Mouse (Mus musculus): ENCODE data around the gene St3gal6. TPM values are rescaled to one million over a fixed set of nuclear protein-coding genes. Genes with fewer than 3 reads are reported as not detected.

Gene St3gal6
- polyA plus RNA-seq, 1 experiment from 2014 or later = 23.5 TPM

DNA sequence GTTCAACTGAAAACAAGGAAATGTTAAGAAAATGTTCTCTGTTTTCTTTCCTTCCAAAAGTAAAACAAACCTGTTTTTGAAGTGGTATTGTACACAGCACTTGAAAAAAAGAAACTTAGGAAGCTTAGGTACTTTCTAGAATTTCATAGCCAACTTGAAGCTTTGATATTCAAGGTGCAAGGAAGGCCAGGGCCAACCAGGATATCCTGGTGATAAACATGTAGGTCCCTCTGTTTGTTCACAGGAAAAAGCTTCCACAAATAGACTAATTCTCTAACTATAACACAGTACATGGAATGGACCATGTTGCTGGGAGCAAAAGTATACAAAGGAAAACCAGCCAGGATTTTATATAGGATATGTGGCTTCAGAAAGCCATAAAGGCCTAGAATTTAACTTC lies 27.3 kb downstream of the St3gal6 start:
- Histone ChIP-seq H3K27me3 (replicated peaks; ENCODE audit: control insufficient read depth, insufficient read depth, low read length) (no peaks in the 10 kb centered on the region), H3K9me3 (ENCODE audit: control insufficient read depth, low read length) (no peaks in the 10 kb centered on the region), H3K4me3 (ENCODE audit: low read length) (no peak overlapping the region), H3K4me2 (ENCODE audit: low read depth, low read length) (no peak overlapping the region), H3K9ac (ENCODE audit: low read depth, low read length) (no peak overlapping the region), H3K27ac (ENCODE audit: low read length) (no peak overlapping the region), H3K36me3 (ENCODE audit: control insufficient read depth, insufficient read depth, low read length) (no peaks in the 10 kb centered on the region), H3K4me1 (ENCODE audit: control insufficient read depth, insufficient read depth, low read length) (no peaks in the 10 kb centered on the region; the same call in 1 of the 2 replicates)
- ATAC-seq = no peak

GRCm38 (mm10) chr16:58487861-58488260 lies 36.2 kb downstream of the St3gal6 start:
- no peaks in the 10 kb centered on the region for H3K9me3 ChIP-seq (ENCODE audit: control insufficient read depth, low read length)
- H3K9ac ChIP-seq (ENCODE audit: low read depth, low read length) = no peak overlapping the region
- H3K4me1 ChIP-seq (ENCODE audit: control insufficient read depth, insufficient read depth, low read length) = no peaks in the 10 kb centered on the region
- ATAC-seq = no peak
- no peaks in the 10 kb centered on the region for H3K36me3 ChIP-seq (ENCODE audit: control insufficient read depth, insufficient read depth, low read length)
- H3K27me3 ChIP-seq (replicated peaks; ENCODE audit: control insufficient read depth, insufficient read depth, low read length) = no peaks in the 10 kb centered on the region
- 89% methylated on average over 6 of the region's 6 CpGs for WGBS
- H3K27ac ChIP-seq (ENCODE audit: low read length) = no peak overlapping the region
- no peak overlapping the region for H3K4me2 ChIP-seq (ENCODE audit: low read depth, low read length)
- H3K4me3 ChIP-seq (ENCODE audit: low read length) = no peak overlapping the region

GRCm38 (mm10) chr16:58482296-58482695 lies 41.7 kb downstream of the St3gal6 start:
- H3K4me3 ChIP-seq (ENCODE audit: low read length) = no peak overlapping the region
- 48% methylated on average over 3 of the region's 3 CpGs for WGBS
- no peaks in the 10 kb centered on the region for H3K9me3 ChIP-seq (ENCODE audit: control insufficient read depth, low read length)
- peak overlapping the region; percentile 4; the same call in 1 of the 2 replicates for H3K27ac ChIP-seq (ENCODE audit: low read length)
- ATAC-seq = no peak
- 0 out of 2 replicates have a peak, but pooled peaks cover 2% of the 10 kb centered on the region for H3K36me3 ChIP-seq (ENCODE audit: control insufficient read depth, insufficient read depth, low read length)
- no peak overlapping the region for H3K9ac ChIP-seq (ENCODE audit: low read depth, low read length)
- H3K27me3 ChIP-seq (replicated peaks; ENCODE audit: control insufficient read depth, insufficient read depth, low read length) = no peaks in the 10 kb centered on the region
- no peaks in the 10 kb centered on the region for H3K4me1 ChIP-seq (ENCODE audit: control insufficient read depth, insufficient read depth, low read length)
- no peak overlapping the region for H3K4me2 ChIP-seq (ENCODE audit: low read depth, low read length)

DNA sequence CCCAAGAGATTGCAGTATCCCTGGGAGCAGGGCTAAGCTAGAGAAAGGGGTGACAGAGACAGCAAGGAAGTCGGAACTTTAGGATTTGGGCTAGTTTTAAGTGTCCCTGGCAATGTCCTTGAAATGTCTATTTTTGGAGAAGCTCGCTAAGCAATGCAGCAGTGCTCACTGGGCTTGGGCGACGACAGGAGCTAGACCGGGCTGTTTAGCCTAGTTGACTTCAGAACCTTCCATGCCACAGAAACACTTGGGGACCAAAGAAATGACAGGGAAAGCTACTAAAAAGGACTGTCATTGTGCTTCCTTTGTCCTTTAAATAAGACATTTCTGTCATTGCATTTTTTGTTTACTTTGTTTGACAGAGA lies 42.2 kb downstream of the St3gal6 start:
- H3K9me3 ChIP-seq (ENCODE audit: control insufficient read depth, low read length) = no peaks in the 10 kb centered on the region
- no peak overlapping the region for H3K9ac ChIP-seq (ENCODE audit: low read depth, low read length)
- H3K4me1 ChIP-seq (ENCODE audit: control insufficient read depth, insufficient read depth, low read length) = no peaks in the 10 kb centered on the region
- no peak overlapping the region for H3K4me3 ChIP-seq (ENCODE audit: low read length)
- H3K36me3 ChIP-seq (ENCODE audit: control insufficient read depth, insufficient read depth, low read length) = 0 out of 2 replicates have a peak, but pooled peaks cover 2% of the 10 kb centered on the region
- no peaks in the 10 kb centered on the region for H3K27me3 ChIP-seq (replicated peaks; ENCODE audit: control insufficient read depth, insufficient read depth, low read length)
- 79% methylated on average over 5 of the region's 5 CpGs for WGBS
- H3K27ac ChIP-seq (ENCODE audit: low read length) = no peak overlapping the region; the same call in 1 of the 2 replicates
- ATAC-seq = no peak
- no peak overlapping the region for H3K4me2 ChIP-seq (ENCODE audit: low read depth, low read length)

DNA sequence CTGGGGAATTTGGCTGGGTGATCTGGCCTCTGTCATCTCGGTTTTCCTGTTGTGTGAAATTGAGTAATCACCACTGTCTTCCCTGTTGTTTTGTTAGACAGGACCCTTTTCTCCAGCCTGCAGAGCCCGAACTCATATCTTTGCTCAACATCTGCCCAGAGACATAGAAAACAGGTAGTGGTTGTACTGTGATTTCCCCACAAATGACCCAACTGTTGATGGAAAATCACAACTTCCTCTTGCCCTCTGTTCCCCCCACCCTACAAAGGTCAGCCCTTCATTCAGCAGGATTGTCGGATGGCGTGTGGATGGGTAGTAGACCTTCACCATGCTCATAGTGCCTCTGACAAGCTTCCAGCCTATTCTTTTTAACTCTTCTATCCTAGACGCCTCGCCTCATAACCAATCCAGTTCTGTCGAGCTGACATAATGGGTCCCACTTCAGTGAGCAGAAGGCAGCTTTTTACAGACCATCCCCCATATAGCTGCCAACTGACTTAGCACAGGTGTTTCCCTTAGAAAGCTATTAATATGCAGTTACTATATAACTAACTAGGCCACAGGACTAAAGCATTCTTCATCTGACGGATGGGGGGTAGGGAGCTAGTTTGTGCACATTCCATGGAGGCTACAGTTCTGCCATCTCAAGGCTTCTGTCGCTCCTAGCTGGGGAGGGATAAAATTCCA lies 42.7 kb downstream of the St3gal6 start:
- Histone ChIP-seq H3K4me1 (ENCODE audit: control insufficient read depth, insufficient read depth, low read length) (no peaks in the 10 kb centered on the region), H3K4me3 (ENCODE audit: low read length) (no peak overlapping the region), H3K4me2 (ENCODE audit: low read depth, low read length) (no peak overlapping the region), H3K9ac (ENCODE audit: low read depth, low read length) (no peak overlapping the region), H3K36me3 (ENCODE audit: control insufficient read depth, insufficient read depth, low read length) (0 out of 2 replicates have a peak, but pooled peaks cover 2% of the 10 kb centered on the region), H3K27me3 (replicated peaks; ENCODE audit: control insufficient read depth, insufficient read depth, low read length) (no peaks in the 10 kb centered on the region), H3K9me3 (ENCODE audit: control insufficient read depth, low read length) (no peaks in the 10 kb centered on the region), H3K27ac (ENCODE audit: low read length) (no peak overlapping the region; the same call in 1 of the 2 replicates)
- ATAC-seq = peak; percentile 39; the same call in 1 of the 2 replicates
- 72% methylated on average over 9 of the region's 9 CpGs for WGBS

DNA sequence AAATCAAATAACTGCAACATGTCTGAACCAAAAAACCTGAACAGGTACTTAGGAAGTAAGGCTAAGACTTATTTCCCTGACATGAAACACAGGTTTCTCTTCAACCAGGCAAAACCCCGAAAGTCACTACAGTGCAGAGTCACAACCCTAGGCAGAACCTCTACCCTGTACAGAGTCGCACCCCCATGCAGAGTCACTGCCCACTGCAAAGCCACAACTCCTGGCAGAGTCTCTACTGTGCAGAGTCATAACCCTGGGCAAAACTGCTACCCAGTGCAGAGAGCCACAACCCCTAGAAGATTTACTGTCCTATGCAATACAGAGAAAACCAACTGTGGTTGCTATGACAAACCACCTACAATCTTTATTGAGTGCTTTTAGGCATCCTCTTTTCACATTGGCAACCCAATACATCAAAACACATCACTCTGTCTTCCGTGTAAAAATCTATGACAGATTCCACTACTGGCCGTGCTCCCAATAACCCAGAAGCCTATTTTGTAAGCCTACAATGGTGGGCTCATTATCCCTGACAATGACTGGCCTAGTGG lies 44.1 kb downstream of the St3gal6 start:
- Histone ChIP-seq H3K36me3 (ENCODE audit: control insufficient read depth, insufficient read depth, low read length) (0 out of 2 replicates have a peak, but pooled peaks cover 2% of the 10 kb centered on the region), H3K27ac (ENCODE audit: low read length) (no peak overlapping the region), H3K9ac (ENCODE audit: low read depth, low read length) (no peak overlapping the region), H3K4me1 (ENCODE audit: control insufficient read depth, insufficient read depth, low read length) (no peaks in the 10 kb centered on the region), H3K9me3 (ENCODE audit: control insufficient read depth, low read length) (no peaks in the 10 kb centered on the region), H3K27me3 (replicated peaks; ENCODE audit: control insufficient read depth, insufficient read depth, low read length) (no peaks in the 10 kb centered on the region), H3K4me2 (ENCODE audit: low read depth, low read length) (no peak overlapping the region), H3K4me3 (ENCODE audit: low read length) (no peak overlapping the region)
- whole genome bisulfite sequencing = 86% methylated on average over 4 of the region's 4 CpGs
- no peak for ATAC-seq

DNA sequence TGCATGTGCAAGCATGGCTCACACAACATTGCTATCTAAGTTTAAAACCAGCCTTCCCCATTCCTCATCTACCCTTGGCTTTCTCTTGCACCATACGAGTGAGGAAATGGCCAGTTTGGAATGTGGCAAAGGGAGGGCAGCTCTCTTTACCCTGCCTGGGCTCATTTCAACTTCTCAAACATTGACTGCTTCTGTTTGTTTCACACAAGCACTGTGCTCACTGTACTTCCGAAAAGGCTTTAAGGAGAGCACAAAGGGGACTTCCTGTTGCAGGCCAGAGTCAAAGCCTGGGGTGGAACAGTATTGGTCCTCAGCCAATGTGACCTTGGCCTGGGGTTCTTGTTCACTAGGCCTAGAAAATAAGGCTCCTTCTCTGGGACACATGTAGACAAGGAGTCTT lies 47.7 kb downstream of the St3gal6 start:
- Histone ChIP-seq H3K9ac (ENCODE audit: low read depth, low read length) (no peak overlapping the region), H3K27me3 (replicated peaks; ENCODE audit: control insufficient read depth, insufficient read depth, low read length) (no peaks in the 10 kb centered on the region), H3K4me1 (ENCODE audit: control insufficient read depth, insufficient read depth, low read length) (no peaks in the 10 kb centered on the region), H3K9me3 (ENCODE audit: control insufficient read depth, low read length) (no peaks in the 10 kb centered on the region), H3K27ac (ENCODE audit: low read length) (0 out of 2 replicates have a peak overlapping the region, but pooled peaks have one; percentile 14), H3K4me3 (ENCODE audit: low read length) (no peak overlapping the region), H3K4me2 (ENCODE audit: low read depth, low read length) (no peak overlapping the region), H3K36me3 (ENCODE audit: control insufficient read depth, insufficient read depth, low read length) (0 out of 2 replicates have a peak, but pooled peaks cover 2% of the 10 kb centered on the region)
- ATAC-seq = no peak
- WGBS = 56% methylated on average over 2 of the region's 2 CpGs

DNA sequence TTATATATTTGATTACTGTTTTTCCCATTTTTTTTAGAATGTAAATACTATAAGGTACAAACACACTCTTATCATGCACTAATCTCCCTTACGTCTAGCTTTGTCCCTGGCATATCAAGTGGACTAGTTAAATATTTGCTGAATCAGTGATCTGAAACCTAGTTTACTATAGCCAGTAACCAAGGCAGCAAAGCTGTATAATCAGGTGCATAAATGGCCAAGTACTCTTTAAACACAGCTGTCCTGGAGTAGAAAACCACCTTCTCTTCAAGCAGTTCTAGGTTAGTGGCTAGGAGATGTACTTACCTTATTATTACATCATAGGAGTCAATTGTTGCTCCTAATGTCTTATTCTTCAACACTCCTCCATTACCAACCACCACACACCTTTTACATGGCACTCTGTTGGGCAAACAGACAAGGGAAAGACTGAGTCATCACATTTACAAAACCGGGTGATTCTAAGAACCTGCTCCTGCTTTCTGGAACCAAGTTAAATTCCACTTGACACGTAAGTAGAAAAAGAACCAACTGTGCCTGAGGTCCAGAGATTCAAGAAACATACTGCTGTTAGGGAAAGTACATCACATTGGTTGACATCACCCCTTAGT lies 48.4 kb downstream of the St3gal6 start:
- Histone ChIP-seq H3K4me2 (ENCODE audit: low read depth, low read length) (no peak overlapping the region), H3K9me3 (ENCODE audit: control insufficient read depth, low read length) (no peaks in the 10 kb centered on the region), H3K27me3 (replicated peaks; ENCODE audit: control insufficient read depth, insufficient read depth, low read length) (no peaks in the 10 kb centered on the region), H3K27ac (ENCODE audit: low read length) (no peak overlapping the region), H3K9ac (ENCODE audit: low read depth, low read length) (no peak overlapping the region), H3K36me3 (ENCODE audit: control insufficient read depth, insufficient read depth, low read length) (0 out of 2 replicates have a peak, but pooled peaks cover 2% of the 10 kb centered on the region), H3K4me3 (ENCODE audit: low read length) (no peak overlapping the region), H3K4me1 (ENCODE audit: control insufficient read depth, insufficient read depth, low read length) (no peaks in the 10 kb centered on the region)
- WGBS = 71% methylated on average over 3 of the region's 3 CpGs
- ATAC-seq = 0 out of 2 replicates have a peak, but pooled peaks have one; percentile 27

- Histone ChIP-seq H3K9me3 (ENCODE audit: control insufficient read depth, low read length) (no peaks in the 10 kb centered on the region), H3K4me3 (ENCODE audit: low read length) (no peak overlapping the region), H3K36me3 (ENCODE audit: control insufficient read depth, insufficient read depth, low read length) (0 out of 2 replicates have a peak, but pooled peaks cover 2% of the 10 kb centered on the region), H3K27ac (ENCODE audit: low read length) (no peak overlapping the region), H3K4me1 (ENCODE audit: control insufficient read depth, insufficient read depth, low read length) (no peaks in the 10 kb centered on the region), H3K9ac (ENCODE audit: low read depth, low read length) (no peak overlapping the region), H3K4me2 (ENCODE audit: low read depth, low read length) (no peak overlapping the region), H3K27me3 (replicated peaks; ENCODE audit: control insufficient read depth, insufficient read depth, low read length) (no peaks in the 10 kb centered on the region)
- WGBS = 68% methylated on average over 3 of the region's 3 CpGs
- ATAC-seq = no peak
Measured at GRCm38 (mm10) chr16:58474875-58475274, 49.2 kb downstream of the St3gal6 start.

Data from intestine, embryonic 16.5 days (tissue).